Mouse (Mus musculus) ovary, adult 18-20 months (tissue): Measurements from ENCODE around the gene Gm44596.
"Not testable (repeated sequence)": the region's sequence is repeated elsewhere in the genome, so short reads cannot be mapped to it uniquely, and the experiment has no call there.

Source experiments
- DNase-seq: peaks from one replicate; pipeline ENCODE4 v3.0.0; 2022; ENCODE audit warnings: low spot score, mixed read lengths

The Gm44596 gene

DNA sequence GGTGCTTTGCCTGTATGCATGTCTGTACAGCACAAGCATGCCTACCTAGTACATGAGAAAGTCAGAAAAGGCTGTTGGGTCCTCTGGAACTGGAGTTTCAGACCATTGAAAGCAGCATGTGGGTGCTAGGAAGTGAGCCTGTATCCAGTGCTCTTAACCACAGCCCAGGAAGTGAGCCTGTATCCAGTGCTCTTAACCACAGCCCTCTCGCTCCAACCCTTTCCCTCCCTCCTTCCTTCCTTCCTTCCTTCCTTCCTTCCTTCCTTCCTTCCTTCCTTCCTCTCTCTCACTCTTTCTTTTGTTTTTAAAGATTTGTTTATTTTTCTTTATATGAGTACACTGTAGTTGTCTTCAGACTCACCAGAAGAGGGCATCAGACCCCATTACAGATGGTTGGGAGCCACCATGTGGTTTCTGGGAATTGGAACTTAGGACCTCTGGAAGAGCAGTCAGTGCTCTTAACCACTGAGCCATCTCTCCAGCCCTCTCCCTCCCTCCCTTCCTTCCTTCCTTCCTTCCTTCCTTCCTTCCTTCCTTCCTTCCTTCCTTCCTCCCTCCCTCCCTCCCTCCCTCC lies 5.4 kb downstream of the Gm44596 start:
- DNase-seq = not testable (repeated sequence)

- DNase-seq = no peak
Observed at GRCm38 (mm10) chr6:128381254-128381653, 6.0 kb downstream of the Gm44596 start.

- DNase-seq = no peak
Observed at GRCm38 (mm10) chr6:128383752-128384151, 8.4 kb downstream of the Gm44596 start.

- DNase-seq = no peak
Observed at GRCm38 (mm10) chr6:128385026-128385425, 9.7 kb downstream of the Gm44596 start.

- no peak for DNase-seq
Observed at GRCm38 (mm10) chr6:128389185-128389584, 13.9 kb downstream of the Gm44596 start.

- no peak for DNase-seq
Observed at GRCm38 (mm10) chr6:128390683-128391082, 15.4 kb downstream of the Gm44596 start.

DNA sequence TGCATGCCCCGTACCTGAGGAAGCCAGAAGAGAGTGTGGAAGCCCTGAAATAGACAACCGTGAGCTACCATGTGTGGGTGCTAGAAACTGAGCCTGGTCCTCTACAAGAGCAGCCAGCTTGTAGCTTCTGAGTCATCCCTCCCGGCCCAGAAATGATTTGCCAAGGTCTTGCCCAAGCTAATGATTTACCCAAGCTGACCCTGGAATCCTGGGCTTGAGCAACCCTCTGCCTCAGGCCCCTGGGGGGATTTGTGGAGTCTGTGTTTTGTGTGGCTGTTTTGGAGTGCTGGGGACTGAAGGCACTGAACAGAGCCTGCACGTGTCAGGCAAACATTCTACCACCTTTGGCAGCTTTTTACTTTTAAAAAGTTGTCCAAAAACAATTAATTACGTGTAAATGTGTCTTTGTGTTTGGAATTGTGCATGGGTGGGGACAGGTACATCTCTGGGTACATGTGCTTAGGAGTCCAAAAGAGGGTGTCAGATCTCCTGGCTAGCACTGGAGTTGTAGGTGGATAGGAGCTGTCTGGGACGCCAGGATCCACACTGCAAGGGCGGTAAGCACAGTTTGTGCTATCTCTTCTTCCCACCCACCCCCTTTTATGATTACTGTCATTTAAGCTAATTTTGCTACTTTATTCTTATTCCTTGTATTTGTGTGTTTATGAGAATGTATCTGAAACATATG lies 22.4 kb downstream of the Gm44596 start:
- DNase-seq = no peak

- DNase-seq = no peak
Observed at GRCm38 (mm10) chr6:128398996-128399395, 23.7 kb downstream of the Gm44596 start, which contains the start of gene Nrip2. Gene Nrip2 (plus strand): TSS chr6:128399296.

- DNase-seq = peak; percentile 37
Observed at GRCm38 (mm10) chr6:128399421-128400185, 24.3 kb downstream of the Gm44596 start.

DNA sequence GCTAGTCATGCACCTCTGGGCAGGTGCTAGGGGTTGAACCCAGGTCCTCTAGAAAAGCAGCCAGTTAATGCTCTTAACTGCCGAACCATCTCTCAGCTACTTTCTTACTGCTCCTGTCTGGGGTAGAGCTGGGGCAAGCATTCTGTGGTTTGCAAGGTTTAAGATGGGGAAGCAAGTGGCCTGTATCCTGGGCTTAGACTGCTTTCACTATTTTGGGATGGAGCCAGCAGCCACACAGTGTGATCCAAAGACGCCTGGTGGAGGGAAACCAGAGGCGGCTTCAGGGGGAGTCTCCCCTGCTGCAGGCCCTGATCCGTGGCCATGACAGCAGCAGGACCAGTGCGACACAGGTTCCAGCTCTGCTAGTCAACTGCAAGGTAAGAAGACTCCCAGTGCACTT lies 29.4 kb downstream of the Gm44596 start:
- no peak for DNase-seq

DNA sequence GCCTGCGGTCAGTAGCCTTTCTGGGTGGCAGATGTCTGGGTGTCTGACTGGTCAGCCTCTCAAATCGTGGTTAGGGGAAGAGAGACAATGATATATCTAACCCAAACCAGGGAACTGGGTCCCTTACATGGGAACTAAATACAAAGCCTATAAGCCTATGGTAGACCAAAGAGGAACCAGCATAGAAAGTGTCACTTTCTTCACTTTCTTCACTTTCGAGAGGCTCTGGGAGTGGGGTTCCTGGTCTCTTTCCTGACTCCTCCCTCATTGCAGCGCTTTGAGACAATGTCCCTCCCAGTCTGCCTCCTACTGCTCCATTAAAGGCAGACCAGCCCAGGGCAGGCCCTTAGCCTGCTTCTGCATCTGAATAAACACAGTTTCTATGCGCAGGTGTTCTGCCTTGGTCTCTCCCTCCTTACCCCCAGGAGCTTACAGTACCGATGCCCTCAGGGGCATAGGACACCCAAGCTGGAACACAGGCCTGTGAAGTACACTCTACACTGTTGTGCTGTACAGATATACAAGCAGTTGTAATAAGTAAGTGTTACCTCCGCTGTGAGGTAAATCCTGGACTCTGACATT lies 33.3 kb downstream of the Gm44596 start:
- DNase-seq = no peak

- no peak for DNase-seq
Observed at GRCm38 (mm10) chr6:128410305-128410704, 35.0 kb downstream of the Gm44596 start.

DNA sequence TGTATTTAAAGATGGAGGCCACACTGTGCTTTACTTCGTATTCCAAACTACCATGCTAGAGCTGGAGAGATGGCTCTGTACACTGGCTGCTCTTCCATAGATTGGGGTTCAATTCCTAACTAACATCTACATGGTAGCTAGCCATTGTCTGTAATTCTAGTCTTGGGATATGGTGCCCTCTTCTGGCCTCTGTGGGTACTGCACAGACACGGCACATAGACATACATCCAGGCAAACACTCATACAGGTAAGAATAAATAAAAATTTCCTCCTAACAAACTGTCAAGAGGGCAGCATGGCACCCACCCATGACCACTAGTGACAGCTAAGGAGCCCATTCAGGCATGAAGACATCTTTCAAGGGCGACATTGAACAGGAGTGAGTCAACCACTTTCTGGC lies 35.8 kb downstream of the Gm44596 start:
- no peak for DNase-seq

GRCm38 (mm10) chr6:128416169-128416568 lies 40.9 kb downstream of the Gm44596 start:
- no peak for DNase-seq

GRCm38 (mm10) chr6:128418076-128418475 lies 42.8 kb downstream of the Gm44596 start:
- no peak for DNase-seq

GRCm38 (mm10) chr6:128421036-128421435 lies 45.7 kb downstream of the Gm44596 start:
- DNase-seq = no peak

DNA sequence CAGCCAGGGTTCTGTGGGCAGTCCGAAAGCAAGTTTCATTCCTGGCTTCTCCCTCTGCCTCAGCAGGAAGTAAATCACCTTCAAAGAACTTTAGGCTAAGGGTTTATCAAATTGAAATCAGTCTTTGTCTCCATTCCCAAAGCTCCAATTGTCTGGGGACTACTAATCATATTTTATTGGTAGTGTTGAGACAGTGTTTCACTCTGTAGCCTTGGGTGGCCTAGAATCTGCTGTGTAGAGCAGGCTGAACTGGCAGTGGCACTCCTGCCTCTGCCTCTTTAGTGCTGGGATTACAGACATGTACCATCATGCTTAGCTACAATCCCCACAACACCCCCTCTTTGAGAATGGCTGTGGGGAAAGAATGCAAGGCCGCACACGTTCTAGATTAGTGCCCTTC lies 46.2 kb downstream of the Gm44596 start:
- no peak for DNase-seq

- DNase-seq = no peak
Observed at GRCm38 (mm10) chr6:128423496-128424268, 48.4 kb downstream of the Gm44596 start.

- DNase-seq = peak; percentile 91
Observed at GRCm38 (mm10) chr6:128424269-128425019, 49.1 kb downstream of the Gm44596 start, which contains the start of gene Itfg2. Gene Itfg2 (minus strand): TSS chr6:128424931.

DNA sequence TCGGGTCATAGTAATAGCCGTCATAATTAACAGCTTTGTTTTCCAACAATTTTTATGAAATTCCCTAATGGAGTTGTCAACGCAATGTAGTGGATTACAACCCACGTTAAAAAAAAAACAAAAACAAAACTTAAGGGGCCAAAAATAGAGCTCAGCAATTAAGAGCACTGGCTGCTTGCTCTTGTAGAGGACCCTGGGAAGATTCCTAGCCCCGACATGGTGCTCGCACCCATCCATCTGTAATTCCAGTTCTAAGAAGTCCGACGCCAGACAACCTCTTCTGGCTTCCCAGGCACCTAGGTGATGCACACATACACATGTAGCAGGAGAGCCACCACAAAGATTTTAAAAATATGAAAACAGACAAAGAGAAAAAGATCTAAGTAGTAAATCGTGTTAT lies 49.7 kb downstream of the Gm44596 start:
- DNase-seq = no peak

DNA sequence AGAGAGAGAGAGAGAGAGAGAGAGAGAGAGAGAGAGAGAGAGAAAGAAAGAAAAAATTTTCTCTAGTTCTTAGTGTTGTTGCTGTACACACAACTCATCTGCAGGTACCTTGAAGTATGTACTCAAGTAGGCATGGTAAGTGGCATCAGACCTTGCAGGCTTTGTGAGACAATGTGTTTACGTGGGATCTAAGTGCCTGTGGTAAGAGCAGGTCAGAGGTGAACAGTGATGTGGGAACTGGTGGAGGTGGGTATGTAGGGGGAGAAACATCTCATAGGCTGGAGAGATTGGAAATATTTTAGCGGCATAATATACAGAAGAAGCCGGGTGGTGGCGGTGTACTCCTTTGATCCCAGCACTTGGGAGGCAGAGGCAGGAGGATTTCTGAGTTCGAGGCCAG lies 52.3 kb downstream of the Gm44596 start:
- no peak for DNase-seq
